Mouse (Mus musculus) C2C12 (cell line): ENCODE measurements around the gene Tut7.

Experiments used
- CEBPB ChIP-seq: IDR thresholded peaks from one replicate; pipeline ENCODE4 v1.6.1; 2011; ENCODE audit warnings: low read depth, mild to moderate bottlenecking, control low read depth, moderate library complexity
- CTCF ChIP-seq: IDR thresholded peaks from one replicate; pipeline ENCODE4 v1.5.1; 2011; ENCODE audit not compliant: control insufficient read depth, insufficient read depth, insufficient read length
- FOSL1 ChIP-seq: IDR thresholded peaks from one replicate; pipeline ENCODE4 v1.8.0; 2011; ENCODE audit warnings: mild to moderate bottlenecking, low read length; ENCODE audit not compliant: poor library complexity, insufficient read depth, severe bottlenecking
- MAX ChIP-seq: IDR thresholded peaks from one replicate; pipeline ENCODE4 v1.6.1; 2011; ENCODE audit warnings: mild to moderate bottlenecking, control low read depth
- MYOD1 ChIP-seq: IDR thresholded peaks from one replicate; pipeline ENCODE4 v1.6.1; 2011; ENCODE audit warnings: low read depth; ENCODE audit not compliant: control insufficient read depth, insufficient read length
- MYOG ChIP-seq: IDR thresholded peaks from one replicate; pipeline ENCODE4 v1.6.1; 2011; ENCODE audit not compliant: control insufficient read depth, insufficient read length; ENCODE audit errors: extremely low read depth
- USF1 ChIP-seq: IDR thresholded peaks from one replicate; pipeline ENCODE4 v1.6.1; 2011; ENCODE audit warnings: low read depth, mild to moderate bottlenecking, control low read depth, moderate library complexity

GRCm38 (mm10) chr13:59801000-59801399 is 21.9 kb downstream of the Tut7 start:
- TF ChIP-seq USF1 (no peak), CTCF (no peak), CEBPB (no peak), MYOD1 (no peak), MAX (no peak), MYOG (no peak), FOSL1 (no peak)
